Mouse (Mus musculus) cerebellum, adult 8-10 months (tissue): ENCODE measurements at regions not wholly inside any gene's neighbourhood (a gene's known extent, or its start where the extent isn't known, plus 50 kb on each side); places are given as distances from the start of the nearest gene placed in this dataset.

Source experiments
- DNase-seq: peaks from one replicate; pipeline ENCODE4 v3.0.0; 2022

DNA sequence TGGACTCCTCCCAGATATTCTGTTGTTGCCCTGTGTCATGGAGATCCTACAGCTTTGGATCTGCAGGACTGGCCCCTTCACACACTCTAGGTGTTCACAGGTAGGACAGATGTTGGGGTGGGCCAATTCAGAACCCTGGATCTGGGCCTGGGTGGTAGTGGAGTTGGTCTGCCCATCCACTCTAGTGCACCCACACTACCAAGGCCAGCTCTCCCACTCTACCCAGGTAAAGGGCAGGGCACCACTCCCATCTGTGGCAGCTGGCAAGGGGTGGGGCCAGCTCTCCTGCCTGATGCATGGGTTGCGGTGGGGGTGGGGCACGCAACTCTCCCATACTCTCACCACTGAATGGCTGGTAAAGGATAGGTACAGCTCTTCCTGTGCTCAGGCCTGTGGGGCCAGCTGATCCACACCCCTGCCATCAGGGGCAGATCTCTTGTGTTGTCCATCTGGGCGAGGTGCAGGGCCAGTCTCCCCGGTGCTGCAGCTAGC is 76.5 kb downstream of the Gja1 start:
- no peak for DNase-seq

DNA sequence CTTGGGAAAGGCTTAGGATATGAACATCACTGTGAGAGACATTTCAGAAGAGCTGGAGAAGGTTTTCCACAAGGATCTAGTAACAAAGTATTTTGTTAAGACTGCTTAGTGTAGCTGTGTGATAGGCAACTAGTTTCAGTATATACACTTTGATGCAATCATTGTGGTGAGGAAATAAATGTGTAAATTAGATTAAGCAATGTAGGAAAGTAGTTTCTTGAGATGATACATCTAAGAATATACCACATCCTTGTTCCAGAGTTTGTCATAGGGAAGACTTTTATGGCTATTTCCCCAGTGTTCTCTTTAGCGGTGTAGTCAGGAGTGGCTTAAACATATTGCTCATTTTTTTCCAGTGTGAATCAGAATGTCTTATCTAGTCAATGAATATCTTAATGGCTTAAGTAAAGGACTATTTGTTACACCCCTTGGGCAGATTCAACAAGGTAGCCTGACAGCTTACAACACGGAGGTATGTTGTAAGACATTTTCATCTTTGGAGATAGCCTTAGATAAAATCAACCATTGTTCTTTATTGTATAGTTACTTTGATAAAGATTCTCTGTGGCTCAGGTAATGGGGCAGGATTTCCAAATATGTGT is 78.8 kb downstream of the Gja1 start:
- no peak for DNase-seq

DNA sequence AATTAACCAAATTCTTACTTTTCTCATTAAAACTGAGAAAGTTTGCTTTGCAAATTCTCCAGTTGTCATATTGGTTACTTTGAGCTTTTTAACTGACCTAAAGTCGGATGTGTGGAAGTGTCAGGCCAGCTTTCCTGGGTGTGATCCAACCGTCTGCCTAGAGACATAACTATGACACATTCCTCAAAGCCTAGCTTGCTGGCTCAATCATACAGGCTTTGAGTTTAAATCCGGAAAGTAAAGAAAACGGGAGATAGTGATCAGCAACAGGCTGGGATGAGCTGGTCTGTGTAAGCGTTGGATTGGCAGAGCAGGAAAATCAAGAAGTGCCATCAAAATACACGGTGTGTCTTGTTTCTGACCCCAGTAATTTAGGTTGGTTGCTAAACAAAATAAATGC is 91.4 kb downstream of the Gja1 start:
- DNase-seq = no peak

DNA sequence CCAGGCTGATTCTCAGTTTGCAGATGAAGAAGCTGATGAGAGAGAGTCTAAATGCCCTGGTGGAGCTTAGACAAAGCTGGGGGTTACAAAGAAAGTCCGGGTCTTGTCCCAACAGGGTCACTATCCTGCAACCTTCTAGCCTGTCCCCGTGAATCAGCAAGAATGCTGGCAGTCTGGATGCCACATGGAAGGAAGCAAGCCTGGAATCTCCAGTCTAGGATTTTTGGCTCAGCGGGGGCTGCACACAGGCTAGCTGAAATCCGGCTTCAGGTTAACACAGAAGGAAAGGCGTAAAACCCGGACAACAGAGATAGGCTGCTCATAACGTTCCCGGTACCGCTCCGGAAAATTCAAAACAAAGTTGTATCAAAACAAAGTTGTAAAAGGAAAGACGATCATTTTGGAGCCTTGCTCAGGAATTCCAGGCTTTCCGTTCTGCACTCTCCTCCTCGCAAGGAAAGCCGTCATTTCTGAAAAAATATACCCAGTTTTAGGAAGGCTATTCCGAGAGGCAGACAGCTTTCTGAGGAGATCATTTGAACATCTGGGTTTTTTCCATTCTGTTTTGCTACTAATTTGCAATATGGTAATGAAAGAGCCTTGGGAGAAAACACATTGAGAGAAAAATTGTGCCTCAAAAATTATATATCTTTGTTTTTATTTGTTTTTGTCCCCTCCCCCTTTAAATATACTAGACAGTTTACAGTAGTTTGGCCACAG is 92.0 kb downstream of the Gja1 start:
- no peak for DNase-seq

DNA sequence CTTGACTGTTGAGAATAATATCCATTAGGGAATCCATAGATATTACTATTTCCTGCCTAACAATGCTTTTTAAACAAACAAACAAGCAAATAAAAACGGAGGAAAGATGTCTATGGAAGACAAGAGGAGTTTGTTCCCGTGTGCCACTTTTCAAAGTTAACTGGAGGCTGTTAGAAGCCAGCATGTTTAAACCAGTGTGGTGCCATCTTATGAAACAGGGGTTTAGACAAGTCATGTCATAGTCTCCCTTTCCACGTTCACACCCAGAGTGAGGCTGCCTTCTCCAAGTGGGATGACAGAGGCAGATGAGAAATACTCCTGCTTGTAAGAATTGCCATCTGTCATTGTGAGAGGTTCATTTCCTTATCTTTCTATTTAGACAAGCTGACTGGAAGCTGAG is 92.8 kb downstream of the Gja1 start:
- DNase-seq = no peak

DNA sequence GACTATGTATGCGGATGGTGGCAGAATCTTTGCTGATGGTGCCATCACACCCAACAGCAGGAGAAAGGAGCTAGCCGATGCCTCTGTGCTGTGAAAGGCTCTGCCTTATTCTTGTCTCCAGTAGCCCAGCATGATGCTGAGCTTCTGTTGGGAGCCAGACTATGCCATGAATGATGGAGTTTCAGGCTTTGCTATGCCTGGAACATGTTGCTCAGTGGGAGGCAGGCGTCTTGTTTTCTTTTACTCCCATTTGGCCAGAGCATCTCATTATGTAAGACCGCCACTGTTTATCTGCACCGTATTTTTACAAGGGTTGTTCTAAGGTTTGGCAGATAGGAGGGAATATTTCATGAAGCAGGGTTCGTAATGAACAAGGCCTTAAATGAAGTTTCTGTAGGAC is 97.8 kb downstream of the Gja1 start:
- no peak for DNase-seq

DNA sequence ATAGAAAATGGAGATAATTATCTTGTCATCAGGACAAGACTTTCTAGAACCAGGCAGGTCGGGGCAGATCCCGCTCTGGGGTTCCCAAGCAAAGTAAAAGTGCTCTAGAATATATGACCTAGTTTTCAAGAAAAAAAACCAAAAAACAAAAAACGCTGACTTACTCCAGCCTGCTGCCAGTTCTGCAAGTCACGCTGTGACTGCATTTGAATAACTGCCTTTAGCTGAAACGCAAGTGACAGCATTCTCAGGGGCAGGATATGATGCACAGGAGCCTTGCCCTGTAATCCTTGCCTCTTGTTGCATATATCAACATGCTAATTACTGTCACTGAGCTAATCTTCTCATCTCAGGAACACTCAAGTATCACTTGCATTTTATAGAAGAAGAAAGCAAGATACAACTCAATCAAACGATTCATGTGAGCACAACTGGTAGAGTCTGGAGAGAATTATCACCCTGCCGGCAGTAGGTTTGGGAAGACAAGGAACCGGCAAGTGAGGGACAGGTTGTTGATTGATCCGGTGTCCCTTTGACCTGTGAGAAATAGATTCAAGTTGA is 105.1 kb downstream of the Gja1 start:
- no peak for DNase-seq

DNA sequence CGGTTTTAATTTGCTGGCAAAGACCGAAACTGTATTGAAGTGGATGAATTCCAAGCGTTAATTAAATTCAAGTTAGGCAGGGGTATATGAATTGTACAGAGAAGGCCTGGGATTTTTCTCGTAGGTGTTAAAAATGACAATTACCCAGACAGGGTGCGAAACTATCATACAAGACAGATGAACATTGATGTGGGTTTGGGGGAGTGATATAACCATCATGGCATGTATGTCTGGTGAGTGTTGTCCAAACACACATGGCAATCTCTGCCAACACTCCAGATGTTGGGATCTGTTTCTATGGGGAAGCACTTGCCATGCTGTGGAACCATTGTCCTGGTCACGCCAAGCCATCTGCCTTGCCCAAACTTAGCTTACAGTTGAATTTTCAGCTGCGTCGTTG is 107.8 kb downstream of the Gja1 start:
- no peak for DNase-seq

DNA sequence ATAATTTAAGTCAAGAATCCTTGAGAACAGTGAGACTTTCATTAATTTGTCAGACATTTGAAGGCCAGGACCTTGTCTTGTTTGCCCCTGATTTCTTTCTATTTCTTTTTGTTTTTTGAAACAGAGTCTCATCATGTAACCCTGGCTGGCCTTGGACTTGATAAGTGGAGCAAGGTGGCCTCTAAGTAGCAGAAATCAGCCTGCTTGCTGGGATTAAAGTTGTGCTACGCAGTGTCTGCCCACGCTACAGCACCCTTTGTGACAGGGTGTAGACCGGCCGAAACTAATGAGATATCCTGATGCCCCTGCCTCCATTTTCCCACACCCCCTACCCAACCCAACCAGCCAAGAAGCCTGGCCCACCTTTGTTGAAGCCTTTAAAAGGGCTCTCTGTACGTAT is 108.6 kb downstream of the Gja1 start:
- no peak for DNase-seq

DNA sequence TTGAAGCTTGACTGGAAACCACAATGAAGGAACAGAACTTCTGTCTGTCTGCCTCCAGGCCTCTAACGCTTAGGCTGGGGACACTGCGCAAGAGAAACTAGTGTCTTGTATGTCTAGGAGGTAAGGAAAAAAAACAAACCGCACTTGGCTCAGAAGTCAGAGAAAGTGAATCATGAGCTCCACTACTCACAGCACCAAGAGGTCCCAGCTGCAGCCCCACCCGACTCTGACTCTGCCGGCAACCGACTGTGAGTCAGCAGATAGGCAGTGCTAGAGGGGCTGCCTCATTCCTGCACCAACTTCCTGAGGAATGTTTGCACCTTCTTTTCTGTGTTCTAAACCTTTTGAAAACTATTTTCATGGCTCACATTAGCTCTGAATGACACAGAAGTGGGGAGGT is 109.5 kb downstream of the Gja1 start:
- no peak for DNase-seq

DNA sequence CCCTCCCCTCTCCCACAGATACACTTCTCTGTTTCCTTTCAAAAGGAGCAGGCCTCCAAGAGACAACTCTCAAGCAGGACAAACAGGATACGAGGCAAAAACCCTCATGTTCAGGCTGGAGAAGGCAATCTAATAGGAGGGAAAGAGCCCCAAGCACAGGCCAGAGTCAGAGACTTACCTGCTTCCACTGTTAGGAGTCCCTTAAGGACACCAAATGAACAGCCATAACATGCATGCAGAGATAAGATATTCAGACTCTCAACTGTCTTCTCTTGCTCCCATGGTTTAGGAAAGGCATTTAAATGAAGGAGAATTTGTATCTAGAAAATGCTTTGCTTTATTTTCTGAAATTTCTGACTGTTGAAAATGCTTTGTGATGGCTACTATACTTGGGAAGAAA is 116.3 kb downstream of the Gja1 start:
- no peak for DNase-seq

DNA sequence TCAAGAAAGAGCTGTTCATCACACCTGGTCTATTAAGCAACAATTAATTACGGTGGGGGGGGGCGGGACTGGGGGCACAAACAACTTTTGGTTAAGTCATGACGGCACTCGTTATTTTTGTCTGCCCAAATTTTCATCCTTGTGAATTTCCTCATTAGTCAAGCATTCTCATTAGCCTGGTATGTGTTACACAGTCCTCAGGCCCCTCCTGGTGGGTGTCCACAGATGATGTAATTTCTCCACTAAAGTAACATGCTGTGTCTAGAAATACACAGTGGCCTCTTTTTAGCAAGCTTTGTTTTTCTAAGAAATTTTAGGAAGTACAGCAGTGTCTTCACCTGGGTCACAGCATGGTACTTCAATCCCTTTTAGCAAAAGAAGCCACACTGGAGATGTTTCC is 118.2 kb downstream of the Gja1 start:
- DNase-seq = no peak

DNA sequence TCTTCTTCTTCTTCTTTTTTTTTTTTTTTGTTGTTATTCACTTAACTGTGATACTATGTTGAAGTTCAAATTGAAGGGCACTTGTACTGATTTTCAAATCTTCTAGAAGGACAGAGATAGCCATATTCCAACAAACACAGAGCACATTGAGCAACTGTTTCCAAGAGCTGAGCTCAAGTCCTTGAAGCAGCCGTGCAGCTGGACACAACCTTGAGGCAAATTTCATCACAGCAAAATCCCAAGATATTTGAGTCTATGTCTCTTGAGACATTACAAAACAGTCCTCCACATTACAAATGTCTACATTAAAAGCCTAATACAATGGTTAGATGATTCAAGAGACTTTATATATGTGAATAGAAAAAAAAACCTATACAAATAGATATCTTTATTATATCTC is 141.9 kb downstream of the Gja1 start:
- no peak for DNase-seq

DNA sequence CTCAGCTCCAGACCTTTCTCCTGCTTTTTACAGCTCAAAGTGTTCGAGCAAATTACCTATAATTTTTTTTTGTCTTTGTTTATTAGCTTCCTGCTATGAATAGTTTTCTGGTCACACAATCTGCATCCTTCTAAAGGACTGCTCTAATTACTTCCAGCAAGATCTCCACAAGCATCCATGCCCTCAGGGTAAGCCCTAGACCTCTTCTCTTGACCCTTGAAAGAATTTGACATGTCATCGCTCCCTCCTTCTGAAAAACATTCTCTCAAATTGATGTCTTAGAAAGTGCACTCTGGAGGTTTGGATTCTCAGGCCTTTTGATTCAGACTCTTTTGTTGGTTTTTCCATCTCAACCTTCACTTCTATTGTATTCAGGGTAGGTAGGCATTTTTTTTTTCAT is 148.7 kb downstream of the Gja1 start:
- no peak for DNase-seq

DNA sequence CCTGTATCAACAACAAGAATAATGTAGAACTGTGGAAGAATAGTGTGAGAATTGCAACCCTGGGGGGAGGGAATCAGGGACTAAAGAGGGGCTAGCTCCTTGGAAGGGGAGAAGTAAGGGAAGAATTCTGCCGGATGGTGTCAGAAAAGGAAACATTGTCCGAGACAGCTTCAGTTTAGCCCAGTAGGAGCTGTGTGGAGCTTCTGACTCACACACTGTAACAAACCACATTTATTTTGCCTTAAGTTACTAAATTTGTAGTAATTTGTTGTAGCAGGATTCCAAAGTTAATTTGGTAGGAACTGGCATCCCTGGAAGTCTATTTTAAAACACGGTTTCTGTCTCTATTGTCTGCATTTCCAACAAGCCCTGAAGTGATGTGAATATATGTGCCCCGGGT is 160.0 kb downstream of the Gja1 start:
- no peak for DNase-seq

DNA sequence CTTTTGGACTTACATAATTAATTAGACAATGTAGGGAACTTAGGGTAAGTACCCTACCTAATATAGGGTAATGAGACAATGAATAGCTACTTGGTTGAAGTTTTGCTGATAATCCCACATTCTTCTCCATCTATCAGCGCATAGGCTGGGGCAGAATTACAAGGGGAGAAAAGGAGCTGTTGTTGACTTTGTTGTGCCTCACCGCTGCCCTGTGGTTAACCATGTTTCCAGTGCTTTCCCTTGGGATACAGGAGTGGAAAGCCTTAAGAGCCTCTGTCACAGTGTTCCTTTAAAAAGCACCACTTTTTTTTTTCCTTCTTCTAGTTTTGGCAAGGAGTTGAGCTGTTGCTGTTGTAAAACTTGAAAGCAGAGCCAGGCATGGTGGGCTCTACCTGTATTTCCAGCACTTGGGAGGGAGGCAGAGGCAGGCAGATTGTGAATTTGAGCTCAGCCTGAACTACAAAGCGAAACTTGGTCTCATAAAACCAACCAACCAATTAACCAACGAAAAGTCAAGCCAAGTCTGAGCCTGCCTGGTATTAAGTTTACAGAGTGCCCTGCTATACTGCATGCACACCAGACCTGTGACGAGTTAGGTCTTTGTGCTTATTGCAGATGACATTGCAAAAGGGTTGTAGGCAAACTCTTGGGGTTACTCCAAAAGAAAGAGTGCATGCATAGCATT is 162.8 kb downstream of the Gja1 start:
- DNase-seq = no peak

DNA sequence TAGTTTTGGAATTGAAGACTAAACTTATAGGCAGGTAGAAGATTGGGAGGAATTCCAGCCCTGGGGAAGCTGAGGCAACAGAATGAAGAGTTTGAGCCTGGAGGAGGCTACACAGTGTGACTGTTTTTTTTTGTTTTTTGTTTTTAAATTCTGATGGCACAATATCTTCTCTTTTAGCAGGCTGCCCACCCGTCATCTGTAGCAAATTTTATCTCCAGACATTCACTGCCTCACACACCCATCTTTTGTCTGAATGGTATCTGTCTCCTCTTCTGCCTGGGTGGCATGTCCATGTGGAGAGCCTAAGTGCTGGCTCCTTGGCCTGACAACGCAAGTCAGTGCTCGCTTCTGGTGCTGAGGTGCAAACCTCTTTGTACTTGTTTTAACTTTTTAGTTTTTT is 165.0 kb downstream of the Gja1 start:
- no peak for DNase-seq

DNA sequence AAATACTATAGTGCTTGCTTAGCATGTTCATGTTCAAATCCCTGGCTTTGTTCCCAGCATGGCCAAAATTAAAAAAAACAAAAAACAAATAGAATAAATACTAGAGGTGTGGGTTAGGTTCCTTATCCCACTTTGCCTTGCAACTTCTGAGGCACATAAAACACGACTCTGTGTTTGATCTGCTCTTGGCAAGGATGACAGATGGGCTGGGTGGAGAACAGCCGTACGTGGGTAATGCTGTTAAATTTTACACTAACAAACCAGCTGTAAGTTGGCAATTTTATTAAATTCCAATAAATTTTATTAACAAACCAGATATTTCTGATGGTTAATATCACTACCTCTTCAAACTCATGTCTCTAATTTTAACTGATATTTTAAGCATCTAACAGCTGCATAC is 168.9 kb downstream of the Gja1 start:
- DNase-seq = no peak

DNA sequence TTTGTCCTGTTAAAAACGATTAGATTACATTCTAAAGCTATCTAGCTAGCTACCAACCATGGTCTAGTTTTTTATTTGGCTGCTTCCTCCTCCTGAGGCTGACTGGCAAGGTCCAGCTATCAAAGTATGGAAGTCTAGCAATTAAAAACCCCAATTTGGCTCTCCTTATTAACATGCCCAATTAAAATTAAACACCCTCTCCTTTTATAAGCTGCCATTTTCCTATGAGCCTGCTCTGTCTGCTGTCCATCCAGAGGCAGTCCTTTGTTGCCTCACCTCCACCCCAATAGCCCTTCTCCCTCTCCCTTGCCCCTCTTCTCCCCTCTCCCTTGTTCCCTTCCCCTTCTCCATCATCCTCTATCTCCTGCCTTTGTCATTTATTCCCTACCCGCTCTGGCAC is 169.7 kb downstream of the Gja1 start:
- DNase-seq = no peak

DNA sequence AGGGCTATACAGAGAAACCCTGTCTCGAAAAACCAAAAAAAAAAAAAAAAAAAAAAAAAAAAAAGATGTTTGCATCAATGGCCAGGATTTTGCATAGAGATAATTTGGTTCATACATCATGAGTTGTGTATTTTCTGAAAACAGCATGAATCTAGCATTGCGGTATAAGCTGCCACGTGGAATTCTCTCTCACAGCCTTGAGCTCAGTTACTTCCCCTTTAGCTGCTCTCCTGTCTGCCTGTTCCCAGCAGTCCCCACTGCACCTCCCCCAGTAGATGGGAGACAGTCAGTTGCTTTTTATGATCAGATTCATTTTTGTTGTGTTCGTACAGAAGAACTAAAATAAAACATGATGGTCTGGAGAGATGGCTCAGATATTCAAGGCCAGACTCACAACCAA is 170.7 kb downstream of the Gja1 start:
- DNase-seq = no peak

DNA sequence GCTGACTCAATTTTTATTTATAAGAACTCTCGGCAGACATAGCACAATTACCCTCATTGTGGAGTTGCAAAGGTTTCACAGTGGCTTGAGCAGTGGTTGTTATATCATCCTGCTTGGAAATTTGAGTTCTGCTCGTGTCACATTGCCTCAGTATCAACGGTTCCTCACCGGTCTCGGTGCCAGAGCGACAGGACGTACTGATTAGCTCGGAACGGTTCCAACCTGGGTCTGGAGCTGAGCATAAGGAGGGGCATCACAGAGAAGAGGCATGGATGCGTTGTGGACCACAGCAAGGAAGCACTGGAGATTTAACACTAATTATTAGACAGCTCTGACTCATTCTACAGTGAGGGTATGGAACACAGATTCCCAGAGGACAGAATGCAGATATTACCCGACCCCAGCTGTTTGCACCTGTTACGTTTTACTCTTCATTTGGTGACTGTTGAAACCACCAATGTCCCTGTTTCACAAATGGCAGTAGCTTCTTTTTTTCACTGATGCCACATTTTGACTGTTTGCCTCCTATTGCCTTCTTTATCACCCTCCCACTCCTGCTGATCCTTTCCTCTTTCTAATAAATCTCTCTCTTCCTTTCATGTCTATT is 189.8 kb downstream of the Gja1 start:
- DNase-seq = no peak

DNA sequence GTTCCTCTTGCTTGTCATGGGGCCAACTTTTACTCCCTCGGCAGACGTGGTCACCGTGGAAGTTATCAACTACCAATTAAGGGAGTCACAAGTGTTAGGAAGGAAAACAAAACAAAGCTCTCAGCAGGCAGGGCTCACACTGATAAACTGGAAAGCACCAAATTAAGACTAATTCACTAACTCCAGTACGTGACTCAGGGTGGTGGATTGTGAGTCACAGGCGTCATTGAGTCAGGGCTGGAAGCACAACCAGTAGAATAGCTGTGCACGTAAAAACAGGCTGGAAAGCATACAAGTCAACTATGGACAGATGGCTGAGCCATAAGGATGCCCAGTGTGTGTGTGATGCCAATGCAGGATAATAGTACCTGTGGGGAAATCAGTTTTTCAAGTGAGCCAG is 204.9 kb downstream of the Gja1 start:
- DNase-seq = peak; percentile 65

DNA sequence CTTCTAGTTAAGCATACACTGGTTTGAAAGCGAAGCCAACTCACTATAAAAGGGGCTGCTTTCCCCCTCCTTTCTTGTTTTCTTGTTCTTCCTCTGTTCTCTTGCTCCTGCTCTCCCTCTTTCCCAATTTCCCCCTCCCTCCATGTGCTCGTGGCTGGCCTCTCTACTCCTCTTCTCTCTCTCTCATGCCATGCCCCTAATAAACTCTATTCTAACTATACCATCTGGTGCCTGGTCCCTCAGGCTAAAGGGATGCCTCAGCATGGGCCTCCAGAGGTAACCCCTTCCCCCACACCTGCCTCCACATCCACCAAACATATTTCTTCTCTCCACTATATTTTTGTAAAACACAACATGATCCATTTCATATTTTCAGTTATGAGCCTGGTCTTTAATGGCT is 210.1 kb downstream of the Gja1 start:
- no peak for DNase-seq

DNA sequence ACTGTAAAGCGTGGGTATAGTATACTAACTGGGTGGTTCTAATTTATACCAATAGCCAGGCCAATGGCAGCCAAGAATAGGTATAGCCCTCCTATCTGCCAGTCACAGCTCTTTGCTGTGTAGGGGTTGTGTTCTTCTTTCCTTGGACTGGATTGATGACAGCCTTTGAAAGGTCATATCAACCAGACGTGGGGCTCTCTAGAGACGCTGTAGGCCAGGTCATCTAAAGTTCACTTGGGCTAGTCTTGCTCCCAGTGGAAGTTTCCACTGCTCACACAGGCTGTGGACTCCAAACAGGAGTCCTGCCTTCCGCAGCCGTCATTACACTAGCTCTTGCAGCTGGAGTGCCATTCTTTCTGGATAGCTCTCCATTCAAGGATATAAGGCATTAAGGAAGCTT is 220.3 kb downstream of the Gja1 start:
- no peak for DNase-seq
